Mouse (Mus musculus) midbrain, embryonic 12.5 days (tissue): ENCODE data around the gene Arhgap22. TPM values are rescaled to one million over a fixed set of nuclear protein-coding genes. Genes with fewer than 3 reads are reported as not detected.

ENCODE experiments used
- ATAC-seq: fragments of 200-750 bp; cut with Nextera tagmentation; 2 replicates; pipeline ENCODE4 v1.8.0; 2017; ENCODE audit warnings: low read depth, moderate TSS enrichment, moderate library complexity; ENCODE audit not compliant: low FRiP score
- H3K27ac ChIP-seq: fragments of 300-500 bp; sonication (generic); replicated peaks from 2 replicates; pipeline ENCODE4 v1.5.1; 2016; ENCODE audit warnings: mild to moderate bottlenecking
- H3K27me3 ChIP-seq: fragments of 300-500 bp; sonication (generic); 2 replicates; pipeline ENCODE4 v1.6.1; 2016; ENCODE audit warnings: mild to moderate bottlenecking
- H3K36me3 ChIP-seq: fragments of 300-500 bp; sonication (generic); 2 replicates; pipeline ENCODE4 v1.6.1; 2016
- H3K4me1 ChIP-seq: fragments of 300-500 bp; sonication (generic); 2 replicates; pipeline ENCODE4 v1.6.1; 2016
- H3K4me2 ChIP-seq: fragments of 300-500 bp; sonication (generic); replicated peaks from 2 replicates; pipeline ENCODE4 v1.6.1; 2016; ENCODE audit warnings: mild to moderate bottlenecking, moderate library complexity
- H3K4me3 ChIP-seq: fragments of 300-500 bp; sonication (generic); 2 replicates; pipeline ENCODE4 v1.5.1; 2016; ENCODE audit warnings: mild to moderate bottlenecking
- H3K9ac ChIP-seq: fragments of 300-500 bp; sonication (generic); replicated peaks from 2 replicates; pipeline ENCODE4 v1.6.1; 2016; ENCODE audit warnings: mild to moderate bottlenecking, moderate library complexity
- H3K9me3 ChIP-seq: fragments of 300-500 bp; sonication (generic); 2 replicates; pipeline ENCODE4 v1.6.1; 2016; ENCODE audit warnings: mild to moderate bottlenecking
- WGBS: fragments of 180-500 bp; shearing (Covaris S2); methylation state at CpG from one replicate; pipeline ENCODE4 v1.1.7; 2016; 5-methylcytosine and 5-hydroxymethylcytosine counted together
- polyA plus RNA-seq: library from polyadenylated mRNA; unstranded; fragments of >200 nt; fragmentation: Nextera tagmentation; extraction: Ambion mirVana; gene quantifications from 2 replicates; pipeline ENCODE4 v1.2.1, GENCODE M21; 2016

Gene Arhgap22
- polyA plus RNA-seq, 1 experiment from 2014 or later, result 0.89 TPM

DNA sequence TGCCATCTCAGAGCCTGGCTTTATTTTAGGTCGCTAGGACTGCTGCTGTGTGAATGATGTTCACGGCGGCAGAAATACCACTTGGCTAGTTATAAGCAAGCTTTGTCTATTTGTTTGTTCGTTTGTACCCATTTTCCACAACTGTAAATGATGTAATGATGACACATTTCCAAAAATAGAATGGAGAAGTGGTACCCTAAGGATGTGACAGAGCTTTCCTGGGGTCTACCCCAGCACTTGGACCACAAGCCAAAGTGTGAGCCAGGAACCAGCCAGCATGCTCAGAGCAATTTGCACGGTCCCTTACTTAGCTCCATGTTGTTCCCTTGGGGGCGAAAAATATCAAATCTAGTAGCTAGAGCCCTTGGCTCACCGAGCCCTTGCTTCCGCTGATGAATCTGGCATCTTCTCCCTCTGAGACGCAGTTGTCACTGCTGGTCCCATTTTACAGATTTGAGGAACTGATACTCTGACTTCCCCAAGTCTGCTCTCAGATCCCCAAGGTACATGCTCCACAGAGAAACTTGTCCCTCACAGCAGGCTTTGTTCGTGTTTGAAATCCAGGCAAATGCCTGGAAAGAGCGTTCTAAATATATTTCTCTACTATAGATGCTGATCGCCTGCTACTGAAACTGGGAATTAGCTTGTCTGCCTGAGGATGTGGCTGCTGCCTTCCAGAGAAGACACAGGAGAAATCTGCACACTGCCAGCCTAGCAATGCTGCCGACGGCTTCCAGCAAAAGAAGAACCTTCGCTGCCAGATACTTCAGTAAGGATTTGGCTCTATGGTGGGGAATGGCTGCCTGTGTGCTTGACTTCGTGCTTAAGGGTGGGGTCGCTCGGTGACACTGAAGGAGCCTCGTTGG is 2.8 kb downstream of the Arhgap22 start:
- no peak overlapping the region for H3K9ac ChIP-seq
- H3K9me3 ChIP-seq, result no peaks in the 10 kb centered on the region
- H3K4me3 ChIP-seq, result no peak overlapping the region
- 88% methylated on average over 19 of the region's 19 CpGs for WGBS
- no peak overlapping the region for H3K27ac ChIP-seq
- no peaks in the 10 kb centered on the region for H3K36me3 ChIP-seq
- H3K27me3 ChIP-seq, result peaks cover 40% of the 10 kb centered on the region
- no peak overlapping the region for H3K4me2 ChIP-seq
- ATAC-seq, result no peak
- peaks cover 4% of the 10 kb centered on the region for H3K4me1 ChIP-seq

DNA sequence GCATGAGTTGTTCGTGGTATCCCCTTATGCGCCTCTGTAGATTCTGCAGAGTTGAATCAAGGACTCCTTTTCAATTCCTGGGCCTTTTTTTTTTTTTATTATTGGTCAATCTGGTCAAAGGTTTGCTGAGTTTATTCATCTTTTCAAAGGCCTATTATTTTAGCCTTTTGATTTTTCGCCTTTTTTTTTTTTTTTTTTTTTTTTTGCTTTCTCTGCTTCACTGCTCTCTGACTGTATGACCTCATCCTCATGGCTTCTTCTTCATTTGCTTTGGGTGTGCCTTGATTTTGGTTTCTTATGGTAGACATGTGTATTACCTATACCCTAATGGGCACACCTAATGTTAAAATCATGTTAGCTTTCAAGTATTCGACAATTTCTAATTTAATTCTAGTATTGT is 11.4 kb downstream of the Arhgap22 start:
- H3K4me2 ChIP-seq, result no peak overlapping the region
- ATAC-seq, result no peak
- H3K9me3 ChIP-seq, result no peaks in the 10 kb centered on the region
- 84% methylated on average over 4 of the region's 4 CpGs for WGBS
- H3K36me3 ChIP-seq, result no peaks in the 10 kb centered on the region
- no peaks in the 10 kb centered on the region for H3K27me3 ChIP-seq
- no peaks in the 10 kb centered on the region for H3K4me1 ChIP-seq
- H3K27ac ChIP-seq, result no peak overlapping the region
- H3K9ac ChIP-seq, result no peak overlapping the region
- no peak overlapping the region for H3K4me3 ChIP-seq

DNA sequence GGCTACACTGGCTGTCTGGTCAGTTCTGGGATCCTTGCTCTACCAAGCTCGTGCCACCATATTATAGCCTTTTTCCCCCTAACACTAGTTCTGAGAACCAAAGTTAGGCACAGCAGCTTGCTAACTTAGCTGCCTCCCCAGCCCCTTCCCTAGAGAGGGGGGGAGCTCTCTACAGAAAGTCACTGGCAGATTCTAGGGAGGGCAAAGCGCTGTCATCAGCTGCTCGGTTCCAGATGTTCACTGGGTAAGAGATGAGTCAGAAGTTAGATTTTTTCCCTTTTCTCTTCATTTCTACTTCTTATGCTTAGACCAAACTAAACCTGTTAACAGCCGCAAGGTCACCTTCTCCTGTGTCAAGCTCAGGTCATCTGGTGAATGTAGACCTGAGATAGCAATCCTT is 16.8 kb downstream of the Arhgap22 start:
- H3K27ac ChIP-seq, result no peak overlapping the region
- H3K9ac ChIP-seq, result no peak overlapping the region
- WGBS, result 91% methylated on average over 4 of the region's 4 CpGs
- H3K36me3 ChIP-seq, result no peaks in the 10 kb centered on the region
- H3K27me3 ChIP-seq, result no peaks in the 10 kb centered on the region
- H3K9me3 ChIP-seq, result no peaks in the 10 kb centered on the region
- no peak overlapping the region for H3K4me3 ChIP-seq
- H3K4me1 ChIP-seq, result no peaks in the 10 kb centered on the region
- no peak overlapping the region for H3K4me2 ChIP-seq
- ATAC-seq, result no peak

DNA sequence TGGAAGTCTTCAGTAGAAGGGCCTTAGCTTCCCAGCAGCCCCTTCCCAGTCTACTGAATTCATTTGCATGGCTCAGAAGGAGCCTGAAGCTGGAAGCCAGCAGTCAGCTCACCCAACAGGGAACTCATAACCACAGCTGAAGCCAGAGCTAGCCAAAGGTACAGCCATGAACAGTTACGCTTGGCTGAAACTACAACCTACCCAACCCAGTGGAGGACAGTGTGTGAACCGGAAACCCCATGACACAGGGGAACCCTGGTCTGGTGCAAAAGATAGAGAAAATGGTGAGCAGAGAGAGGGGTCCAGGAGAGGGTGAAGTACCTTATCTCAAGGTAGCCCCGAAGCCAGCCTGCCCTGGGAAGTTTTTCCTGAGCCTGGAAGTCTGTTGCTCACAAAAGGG is 17.5 kb downstream of the Arhgap22 start:
- H3K36me3 ChIP-seq, result no peaks in the 10 kb centered on the region
- H3K4me3 ChIP-seq, result no peak overlapping the region
- H3K9ac ChIP-seq, result no peak overlapping the region
- H3K4me2 ChIP-seq, result no peak overlapping the region
- no peak for ATAC-seq
- WGBS, result 92% methylated on average over 3 of the region's 3 CpGs
- no peaks in the 10 kb centered on the region for H3K9me3 ChIP-seq
- no peaks in the 10 kb centered on the region for H3K4me1 ChIP-seq
- no peak overlapping the region for H3K27ac ChIP-seq
- no peaks in the 10 kb centered on the region for H3K27me3 ChIP-seq

DNA sequence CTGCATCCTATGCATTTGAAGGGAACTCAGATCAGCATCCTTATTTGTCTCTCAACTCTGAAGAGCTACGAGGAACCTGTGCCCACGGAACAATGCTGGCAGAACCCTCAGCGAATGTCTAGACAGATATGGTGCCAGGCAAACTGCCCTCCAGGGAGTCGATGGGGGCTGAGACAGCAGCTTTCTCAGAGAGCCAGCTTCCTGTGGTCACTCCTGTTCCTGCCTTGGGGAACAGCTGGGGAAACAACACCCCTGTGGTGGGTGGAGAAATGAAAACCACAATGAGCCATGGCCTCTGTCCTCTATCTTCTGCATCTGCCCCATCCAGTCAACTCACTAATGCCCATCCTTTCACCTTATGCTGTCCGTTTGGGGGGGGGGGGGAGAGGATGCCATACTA is 18.2 kb downstream of the Arhgap22 start:
- no peak for ATAC-seq
- no peaks in the 10 kb centered on the region for H3K36me3 ChIP-seq
- no peak overlapping the region for H3K9ac ChIP-seq
- no peak overlapping the region for H3K27ac ChIP-seq
- 81% methylated on average over 5 of the region's 5 CpGs for WGBS
- H3K27me3 ChIP-seq, result no peaks in the 10 kb centered on the region
- no peaks in the 10 kb centered on the region for H3K4me1 ChIP-seq
- H3K4me2 ChIP-seq, result no peak overlapping the region
- H3K4me3 ChIP-seq, result no peak overlapping the region
- H3K9me3 ChIP-seq, result no peaks in the 10 kb centered on the region

DNA sequence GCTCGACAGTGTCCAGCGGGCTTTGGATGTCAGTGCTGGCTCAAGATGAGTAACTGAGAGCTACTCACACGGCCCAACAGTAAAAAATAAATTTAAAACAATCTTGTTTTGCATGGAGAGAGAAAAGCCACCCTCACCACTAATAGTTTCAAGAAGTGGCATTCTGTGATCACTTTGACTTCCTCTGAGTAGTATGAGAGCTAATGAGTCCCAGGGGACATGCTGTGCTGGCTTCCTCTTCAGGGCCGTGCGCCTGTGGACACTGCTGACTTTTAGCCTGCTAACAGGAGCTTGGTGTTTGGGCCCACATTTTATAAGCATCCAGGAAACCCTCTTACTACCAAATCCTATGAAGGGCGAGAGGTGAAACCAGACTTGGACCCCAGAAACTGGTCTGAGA is 21.8 kb downstream of the Arhgap22 start:
- no peaks in the 10 kb centered on the region for H3K9me3 ChIP-seq
- no peak overlapping the region for H3K4me2 ChIP-seq
- no peak overlapping the region for H3K4me3 ChIP-seq
- no peaks in the 10 kb centered on the region for H3K4me1 ChIP-seq
- no peaks in the 10 kb centered on the region for H3K27me3 ChIP-seq
- ATAC-seq, result no peak
- no peak overlapping the region for H3K27ac ChIP-seq
- no peak overlapping the region for H3K9ac ChIP-seq
- no peaks in the 10 kb centered on the region for H3K36me3 ChIP-seq
- WGBS, result 84% methylated on average over 6 of the region's 6 CpGs

DNA sequence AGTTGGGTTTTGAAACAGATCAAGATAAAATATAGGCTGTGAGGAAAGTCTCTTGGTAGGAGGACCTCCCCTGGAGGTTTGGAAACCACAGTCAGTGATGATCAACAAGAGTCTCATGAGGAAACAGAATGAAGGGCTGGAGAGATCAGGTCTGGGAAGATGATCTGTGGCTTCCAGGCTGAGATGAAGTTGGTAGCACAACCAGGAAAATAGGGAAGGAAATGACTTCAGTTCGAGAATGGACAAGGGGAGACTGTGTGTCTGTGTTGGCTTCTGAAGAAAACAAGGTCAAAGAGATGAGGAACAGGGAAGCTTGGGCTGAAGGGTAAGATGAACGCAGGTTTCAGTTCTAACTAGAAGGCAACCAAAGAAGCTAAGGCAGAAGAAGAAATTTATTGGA is 26.6 kb downstream of the Arhgap22 start:
- Histone ChIP-seq H3K36me3 (no peaks in the 10 kb centered on the region), H3K4me1 (no peaks in the 10 kb centered on the region), H3K4me3 (no peak overlapping the region), H3K27me3 (0 out of 2 replicates have a peak, but pooled peaks cover 3% of the 10 kb centered on the region), H3K4me2 (no peak overlapping the region), H3K27ac (no peak overlapping the region), H3K9ac (no peak overlapping the region), H3K9me3 (no peaks in the 10 kb centered on the region)
- no peak for ATAC-seq
- WGBS, result 86% methylated on average over 2 of the region's 2 CpGs

DNA sequence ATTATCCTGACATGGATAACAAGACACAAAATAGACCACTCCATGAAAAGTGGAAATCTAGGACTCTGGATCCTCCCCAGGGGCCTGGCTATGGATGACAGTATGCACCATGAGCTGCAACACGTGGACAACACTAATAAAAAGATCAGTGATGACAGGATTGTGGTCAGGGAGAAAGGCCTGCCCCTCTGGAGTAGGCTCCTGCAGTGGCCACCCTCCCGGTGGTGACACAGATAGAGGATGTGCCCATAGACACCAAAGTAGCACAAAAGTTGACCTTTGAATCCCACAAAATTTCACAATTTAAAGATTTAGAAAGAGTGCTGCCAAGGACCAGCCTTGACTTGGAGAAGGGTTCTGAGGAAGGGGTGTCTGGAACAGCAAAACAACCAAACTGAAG is 29.4 kb downstream of the Arhgap22 start:
- Histone ChIP-seq H3K4me2 (no peak overlapping the region), H3K4me1 (no peaks in the 10 kb centered on the region), H3K36me3 (no peaks in the 10 kb centered on the region), H3K9me3 (no peaks in the 10 kb centered on the region), H3K4me3 (no peak overlapping the region), H3K27me3 (0 out of 2 replicates have a peak, but pooled peaks cover 9% of the 10 kb centered on the region), H3K27ac (no peak overlapping the region), H3K9ac (no peak overlapping the region)
- 67% methylated on average over 2 of the region's 2 CpGs for WGBS
- no peak for ATAC-seq

DNA sequence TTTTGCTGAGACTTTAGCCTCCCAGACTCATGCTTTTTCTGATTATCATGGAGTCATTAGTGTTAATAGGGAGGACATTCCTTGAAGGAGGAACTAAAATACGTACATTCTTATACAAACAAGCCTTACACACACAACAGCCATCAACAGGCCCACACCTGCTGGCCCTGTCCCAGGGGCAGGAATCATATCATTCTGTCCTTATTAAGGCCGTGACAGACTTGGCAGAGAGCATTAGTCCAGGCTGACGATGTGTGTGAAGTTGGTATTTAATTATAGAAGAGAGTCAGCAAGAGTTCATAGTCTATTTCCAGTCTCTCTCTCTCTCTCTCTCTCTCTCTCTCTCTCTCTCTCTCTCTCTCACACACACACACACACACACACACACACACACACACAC is 30.7 kb downstream of the Arhgap22 start:
- Histone ChIP-seq H3K27ac (no peak overlapping the region), H3K4me3 (no peak overlapping the region), H3K36me3 (no peaks in the 10 kb centered on the region), H3K9ac (no peak overlapping the region), H3K27me3 (peaks cover 19% of the 10 kb centered on the region; the same call in 1 of the 2 replicates), H3K4me1 (no peaks in the 10 kb centered on the region), H3K4me2 (no peak overlapping the region), H3K9me3 (no peaks in the 10 kb centered on the region)
- no peak for ATAC-seq
- WGBS, result 74% methylated on average over 3 of the region's 3 CpGs

DNA sequence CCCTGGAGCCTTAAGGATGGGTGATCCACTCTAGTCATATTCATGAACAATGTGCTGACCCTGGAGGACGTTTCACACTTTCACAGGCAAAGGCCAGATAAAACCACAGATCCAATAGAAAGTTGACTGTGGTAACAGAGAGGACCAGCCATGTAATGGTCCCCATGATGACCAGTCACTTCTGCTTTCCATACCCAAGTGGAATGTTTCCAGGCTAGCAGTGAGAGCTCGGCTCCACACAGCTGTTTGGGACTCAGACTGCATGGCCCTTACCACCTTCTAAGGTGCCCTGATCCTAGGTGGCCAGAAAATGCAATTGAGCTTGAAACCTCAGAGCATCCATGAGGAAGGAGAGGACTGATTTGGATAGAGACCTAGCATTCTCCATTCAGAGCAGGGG is 31.1 kb downstream of the Arhgap22 start:
- no peaks in the 10 kb centered on the region for H3K36me3 ChIP-seq
- no peak overlapping the region for H3K4me3 ChIP-seq
- ATAC-seq, result no peak
- H3K9ac ChIP-seq, result no peak overlapping the region
- H3K27me3 ChIP-seq, result peaks cover 24% of the 10 kb centered on the region; the same call in 1 of the 2 replicates
- 81% methylated on average over 2 of the region's 2 CpGs for WGBS
- peaks cover under 1% of the 10 kb centered on the region; the same call in 1 of the 2 replicates for H3K4me1 ChIP-seq
- H3K27ac ChIP-seq, result no peak overlapping the region
- H3K4me2 ChIP-seq, result no peak overlapping the region
- H3K9me3 ChIP-seq, result no peaks in the 10 kb centered on the region

DNA sequence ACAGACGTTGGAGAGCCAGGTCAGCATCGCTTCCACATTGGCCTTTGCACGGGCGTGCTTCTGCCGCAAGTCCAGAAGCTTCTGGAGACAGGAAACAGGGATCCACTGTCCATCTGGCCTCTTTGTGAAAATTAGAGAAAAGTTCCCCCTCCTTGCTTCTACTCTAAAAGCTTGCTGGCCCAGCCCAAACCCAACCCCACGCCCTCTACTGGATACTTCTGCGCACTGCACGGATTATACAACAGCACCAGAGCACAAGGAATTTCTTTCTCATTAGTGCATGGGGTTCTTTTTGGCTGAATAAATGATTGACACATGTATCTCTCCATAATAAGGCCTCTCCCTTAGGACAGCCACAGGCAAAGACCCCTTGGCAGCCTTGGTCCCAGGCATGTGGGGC is 32.6 kb downstream of the Arhgap22 start:
- Histone ChIP-seq H3K27me3 (peaks cover 39% of the 10 kb centered on the region), H3K4me3 (no peak overlapping the region), H3K4me2 (no peak overlapping the region), H3K27ac (no peak overlapping the region), H3K4me1 (peaks cover 13% of the 10 kb centered on the region), H3K9me3 (no peaks in the 10 kb centered on the region), H3K9ac (no peak overlapping the region), H3K36me3 (no peaks in the 10 kb centered on the region)
- ATAC-seq, result no peak
- 22% methylated on average over 8 of the region's 8 CpGs for WGBS

DNA sequence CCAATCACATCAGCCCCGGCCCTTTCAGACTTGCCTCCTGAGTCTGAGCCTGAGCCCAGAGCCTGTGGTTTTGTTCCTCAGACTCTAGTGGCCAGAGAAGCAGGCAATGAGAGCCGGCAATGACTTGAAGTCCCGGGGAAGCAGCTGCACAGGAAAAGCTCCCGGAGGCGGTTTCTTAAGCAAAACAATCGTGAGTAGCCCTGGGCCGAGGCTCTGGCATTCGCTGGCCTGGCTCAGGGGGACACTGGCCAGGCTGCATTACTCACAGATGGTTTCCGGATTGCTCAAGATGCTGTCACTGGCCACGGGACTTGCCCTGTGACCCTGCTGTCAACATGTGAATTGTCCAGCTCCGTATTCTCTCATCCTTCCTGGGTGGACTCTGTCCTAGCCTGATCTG is 33.8 kb downstream of the Arhgap22 start:
- H3K4me3 ChIP-seq, result no peak overlapping the region
- ATAC-seq, result no peak
- WGBS, result 36% methylated on average over 11 of the region's 11 CpGs
- H3K4me1 ChIP-seq, result peaks cover 13% of the 10 kb centered on the region
- no peak overlapping the region for H3K9ac ChIP-seq
- peaks cover 48% of the 10 kb centered on the region for H3K27me3 ChIP-seq
- H3K36me3 ChIP-seq, result no peaks in the 10 kb centered on the region
- H3K9me3 ChIP-seq, result no peaks in the 10 kb centered on the region
- H3K4me2 ChIP-seq, result no peak overlapping the region
- no peak overlapping the region for H3K27ac ChIP-seq

DNA sequence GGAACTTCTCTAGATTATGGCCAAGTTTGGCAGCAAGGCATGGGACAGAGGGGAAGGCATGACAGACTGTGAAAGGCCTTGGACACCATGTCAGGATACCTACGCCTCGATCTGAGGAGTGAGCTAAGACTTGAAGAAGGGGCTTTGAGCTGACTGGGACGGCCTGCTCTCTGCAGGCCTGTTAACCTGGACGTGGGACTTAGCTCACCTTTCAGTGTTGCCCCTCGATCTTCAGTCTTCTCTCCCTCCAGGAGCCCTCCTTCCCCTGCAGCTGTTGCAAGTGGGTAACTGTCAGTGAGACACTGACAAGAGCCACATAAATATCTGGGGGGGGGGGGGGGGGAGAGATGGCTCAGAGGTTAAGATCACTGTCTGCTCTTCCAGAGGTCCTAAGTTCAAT is 34.9 kb downstream of the Arhgap22 start:
- H3K4me3 ChIP-seq, result no peak overlapping the region
- H3K27me3 ChIP-seq, result peaks cover 52% of the 10 kb centered on the region
- 87% methylated on average over 5 of the region's 5 CpGs for WGBS
- H3K4me2 ChIP-seq, result no peak overlapping the region
- no peak for ATAC-seq
- H3K9ac ChIP-seq, result no peak overlapping the region
- H3K4me1 ChIP-seq, result peaks cover 13% of the 10 kb centered on the region
- no peaks in the 10 kb centered on the region for H3K36me3 ChIP-seq
- no peak overlapping the region for H3K27ac ChIP-seq
- no peaks in the 10 kb centered on the region for H3K9me3 ChIP-seq
